Mouse (Mus musculus) neural tube, embryonic 11.5 days (tissue): ENCODE data around the gene Gm26602. TPM values are rescaled to one million over a fixed set of nuclear protein-coding genes. Genes with fewer than 3 reads are reported as not detected.

Experiments
- ATAC-seq: fragments of 200-750 bp; cut with Nextera tagmentation; 2 replicates; pipeline ENCODE4 v1.8.0; 2017; ENCODE audit warnings: moderate number of reproducible peaks, mild to moderate bottlenecking, moderate TSS enrichment, moderate library complexity; ENCODE audit not compliant: insufficient read depth, low FRiP score, low TSS enrichment
- DNase-seq: peaks from one replicate; pipeline ENCODE4 v3.0.0-alpha.2; 2015; ENCODE audit warnings: low spot score
- H3K27ac ChIP-seq: fragments of 300-500 bp; sonication (generic); 2 replicates; pipeline ENCODE4 v1.5.1; 2014; ENCODE audit warnings: low read depth, mild to moderate bottlenecking, low read length
- H3K27me3 ChIP-seq: fragments of 300-500 bp; sonication (generic); 2 replicates; pipeline ENCODE4 v1.6.1; 2014; ENCODE audit warnings: mild to moderate bottlenecking, low read length, mixed read lengths; ENCODE audit not compliant: control insufficient read depth, insufficient read depth
- H3K36me3 ChIP-seq: fragments of 300-500 bp; sonication (generic); 2 replicates; pipeline ENCODE4 v1.6.1; 2014; ENCODE audit warnings: mild to moderate bottlenecking, low read length, moderate library complexity, mixed read lengths; ENCODE audit not compliant: control insufficient read depth, insufficient read depth
- H3K4me1 ChIP-seq: fragments of 300-500 bp; sonication (generic); 2 replicates; pipeline ENCODE4 v1.6.1; 2014; ENCODE audit warnings: low read length, mixed read lengths; ENCODE audit not compliant: control insufficient read depth, insufficient read depth
- H3K4me2 ChIP-seq: fragments of 300-500 bp; sonication (generic); 2 replicates; pipeline ENCODE4 v1.6.1; 2014; ENCODE audit warnings: low read depth, mild to moderate bottlenecking, moderate library complexity
- H3K4me3 ChIP-seq: fragments of 300-500 bp; sonication (generic); 2 replicates; pipeline ENCODE4 v1.5.1; 2014; ENCODE audit warnings: low read depth, low read length
- H3K9ac ChIP-seq: fragments of 300-500 bp; sonication (generic); 2 replicates; pipeline ENCODE4 v1.6.1; 2014; ENCODE audit warnings: mild to moderate bottlenecking, low read length
- H3K9me3 ChIP-seq: fragments of 300-500 bp; sonication (generic); 2 replicates; pipeline ENCODE4 v1.6.1; 2016; ENCODE audit warnings: low read length; ENCODE audit not compliant: control insufficient read depth
- WGBS: fragments of 180-500 bp; shearing (Covaris S2); extraction: QIAGEN DNeasy Blood & Tissue Kit; methylation state at CpG from one replicate; pipeline ENCODE4 v1.1.7; 2014; 5-methylcytosine and 5-hydroxymethylcytosine counted together
- polyA plus RNA-seq: library from polyadenylated mRNA; unstranded; fragments of >200 nt; fragmentation: Nextera tagmentation; extraction: Ambion mirVana; gene quantifications from 2 replicates; pipeline ENCODE4 v1.2.1, GENCODE M21; 2014

Gm26602 gene
- polyA plus RNA-seq, 1 experiment from 2014 or later: not detected

- 9% methylated on average over 8 of the region's 8 CpGs for WGBS
- Histone ChIP-seq H3K9ac (no peak overlapping the region; the same call in 1 of the 2 replicates), H3K27ac (peak overlapping the region; percentile 23; the same call in 1 of the 2 replicates), H3K27me3 (no peaks in the 10 kb centered on the region), H3K4me3 (no peak overlapping the region), H3K4me1 (peaks cover 33% of the 10 kb centered on the region), H3K9me3 (no peaks in the 10 kb centered on the region), H3K4me2 (peak overlapping the region; percentile 19), H3K36me3 (peaks cover 6% of the 10 kb centered on the region)
- ATAC-seq (no peak), DNase-seq (peak; percentile 52)
These were observed 22.1 kb downstream of the Gm26602 start for GRCm38 (mm10) chr10:79932736-79933135.

- Histone ChIP-seq H3K4me2 (no peak overlapping the region; the same call in 1 of the 2 replicates), H3K4me1 (peaks cover 36% of the 10 kb centered on the region), H3K9ac (no peak overlapping the region; the same call in 1 of the 2 replicates), H3K27me3 (no peaks in the 10 kb centered on the region), H3K27ac (0 out of 2 replicates have a peak overlapping the region, but pooled peaks have one; percentile 34), H3K36me3 (peaks cover 6% of the 10 kb centered on the region), H3K9me3 (no peaks in the 10 kb centered on the region), H3K4me3 (no peak overlapping the region)
- 55% methylated on average over 9 of the region's 9 CpGs for WGBS
- ATAC-seq: no peak
- DNase-seq: no peak
These were observed 22.6 kb downstream of the Gm26602 start for GRCm38 (mm10) chr10:79933145-79933679.

GRCm38 (mm10) chr10:79933861-79934260 is 23.2 kb downstream of the Gm26602 start:
- H3K9ac ChIP-seq: no peak overlapping the region
- H3K4me1 ChIP-seq: peaks cover 34% of the 10 kb centered on the region
- H3K4me2 ChIP-seq: no peak overlapping the region
- H3K9me3 ChIP-seq: no peaks in the 10 kb centered on the region
- no peak overlapping the region for H3K27ac ChIP-seq
- no peak overlapping the region for H3K4me3 ChIP-seq
- peaks cover 6% of the 10 kb centered on the region for H3K36me3 ChIP-seq
- no peak for DNase-seq
- ATAC-seq: no peak
- H3K27me3 ChIP-seq: no peaks in the 10 kb centered on the region
- 30% methylated on average over 6 of the region's 6 CpGs for WGBS

- Histone ChIP-seq H3K4me1 (peaks cover 30% of the 10 kb centered on the region), H3K36me3 (peaks cover 6% of the 10 kb centered on the region), H3K9me3 (no peaks in the 10 kb centered on the region), H3K9ac (no peak overlapping the region), H3K4me3 (no peak overlapping the region), H3K27ac (no peak overlapping the region), H3K4me2 (no peak overlapping the region), H3K27me3 (no peaks in the 10 kb centered on the region)
- no peak for DNase-seq
- WGBS: 65% methylated on average over 13 of the region's 13 CpGs
- no peak for ATAC-seq
These were observed 23.6 kb downstream of the Gm26602 start for GRCm38 (mm10) chr10:79934272-79934721.

GRCm38 (mm10) chr10:79934794-79935569 is 24.3 kb downstream of the Gm26602 start:
- Histone ChIP-seq H3K4me3 (no peak overlapping the region), H3K4me1 (peaks cover 25% of the 10 kb centered on the region), H3K27me3 (no peaks in the 10 kb centered on the region), H3K9me3 (no peaks in the 10 kb centered on the region), H3K27ac (no peak overlapping the region), H3K9ac (no peak overlapping the region), H3K4me2 (no peak overlapping the region), H3K36me3 (peaks cover 6% of the 10 kb centered on the region)
- 91% methylated on average over 16 of the region's 16 CpGs for WGBS
- no peak for DNase-seq
- ATAC-seq: no peak

- Histone ChIP-seq H3K4me2 (no peak overlapping the region), H3K4me3 (no peak overlapping the region), H3K4me1 (peaks cover 22% of the 10 kb centered on the region), H3K9me3 (no peaks in the 10 kb centered on the region), H3K36me3 (peaks cover 3% of the 10 kb centered on the region; the same call in 1 of the 2 replicates), H3K27ac (no peak overlapping the region), H3K9ac (no peak overlapping the region), H3K27me3 (no peaks in the 10 kb centered on the region)
- WGBS: 81% methylated on average over 10 of the region's 10 CpGs
- DNase-seq (no peak), ATAC-seq (no peak)
These were observed 25.7 kb downstream of the Gm26602 start for GRCm38 (mm10) chr10:79936284-79936910.

- ATAC-seq (no peak), DNase-seq (no peak)
- H3K9ac ChIP-seq: no peak overlapping the region
- H3K4me1 ChIP-seq: peaks cover 19% of the 10 kb centered on the region
- H3K36me3 ChIP-seq: peaks cover 3% of the 10 kb centered on the region; the same call in 1 of the 2 replicates
- WGBS: 84% methylated on average over 27 of the region's 27 CpGs
- H3K27ac ChIP-seq: no peak overlapping the region
- H3K4me3 ChIP-seq: no peak overlapping the region
- no peaks in the 10 kb centered on the region for H3K27me3 ChIP-seq
- no peaks in the 10 kb centered on the region for H3K9me3 ChIP-seq
- H3K4me2 ChIP-seq: no peak overlapping the region
These were observed 26.3 kb downstream of the Gm26602 start for GRCm38 (mm10) chr10:79936911-79937441.

- no peak for DNase-seq
- Histone ChIP-seq H3K4me1 (peaks cover 11% of the 10 kb centered on the region), H3K4me2 (no peak overlapping the region), H3K27me3 (no peaks in the 10 kb centered on the region), H3K9me3 (no peaks in the 10 kb centered on the region), H3K27ac (no peak overlapping the region), H3K9ac (no peak overlapping the region), H3K36me3 (0 out of 2 replicates have a peak, but pooled peaks cover 2% of the 10 kb centered on the region), H3K4me3 (no peak overlapping the region)
- no peak for ATAC-seq
- 46% methylated on average over 11 of the region's 11 CpGs for WGBS
These were observed 27.3 kb downstream of the Gm26602 start for GRCm38 (mm10) chr10:79937775-79938526.
